Mouse (Mus musculus): ENCODE measurements at regions not wholly inside any gene's neighbourhood (a gene's known extent, or its start where the extent isn't known, plus 50 kb on each side); places are given as distances from the start of the nearest gene placed in this dataset. TPM values are rescaled to one million over a fixed set of nuclear protein-coding genes. Genes with fewer than 3 reads are reported as not detected.

- no peaks in the 10 kb centered on the region for H3K79me3 ChIP-seq (ENCODE audit: low read depth)
- no peaks in the 10 kb centered on the region for H3K79me2 ChIP-seq (ENCODE audit: control insufficient read depth, insufficient read depth)
- H3ac ChIP-seq (ENCODE audit: control insufficient read depth, insufficient read length, low read depth) = no peak overlapping the region
- H3K4me3 ChIP-seq (ENCODE audit: insufficient read depth, poor library complexity, severe bottlenecking) = no peak overlapping the region
- no peak for TF ChIP-seq USF1 (IDR thresholded peaks at IDR 0.05; ENCODE audit: low read depth)
- no peak for TF ChIP-seq FOSL1 (IDR thresholded peaks at IDR 0.05; ENCODE audit: insufficient read depth, low read length, poor library complexity, severe bottlenecking)
- no peak for TF ChIP-seq MAX (IDR thresholded peaks at IDR 0.05)
- TF ChIP-seq MYOG (IDR thresholded peaks at IDR 0.05; ENCODE audit: control insufficient read depth, extremely low read depth, insufficient read length) = no peak
- no peak for TF ChIP-seq CEBPB (IDR thresholded peaks at IDR 0.05; ENCODE audit: low read depth)
- no peak for TF ChIP-seq CTCF (IDR thresholded peaks at IDR 0.05; ENCODE audit: control insufficient read depth, insufficient read depth, insufficient read length)
- no peak for TF ChIP-seq MYOD1 (IDR thresholded peaks at IDR 0.05; ENCODE audit: control insufficient read depth, insufficient read length, low read depth)
- no peaks in the 10 kb centered on the region for H3K36me3 ChIP-seq (ENCODE audit: control insufficient read depth, insufficient read depth)
- no peaks in the 10 kb centered on the region for H3K27me3 ChIP-seq (ENCODE audit: control insufficient read depth, insufficient read depth, insufficient read length)
Observed at GRCm38 (mm10) chr3:134162288-134162687, 74.0 kb upstream of the Cxxc4 start.

GRCm38 (mm10) chr3:134169922-134170321 is 66.4 kb upstream of the Cxxc4 start:
- Histone ChIP-seq H3K79me3 (ENCODE audit: low read depth) (no peaks in the 10 kb centered on the region), H3ac (ENCODE audit: control insufficient read depth, insufficient read length, low read depth) (no peak overlapping the region)
- no peak for TF ChIP-seq FOSL1 (IDR thresholded peaks at IDR 0.05; ENCODE audit: insufficient read depth, low read length, poor library complexity, severe bottlenecking)
- TF ChIP-seq USF1 (IDR thresholded peaks at IDR 0.05; ENCODE audit: low read depth) = no peak
- TF ChIP-seq CTCF (IDR thresholded peaks at IDR 0.05; ENCODE audit: control insufficient read depth, insufficient read depth, insufficient read length) = no peak
- no peak for TF ChIP-seq MYOG (IDR thresholded peaks at IDR 0.05; ENCODE audit: control insufficient read depth, extremely low read depth, insufficient read length)
- TF ChIP-seq MYOD1 (IDR thresholded peaks at IDR 0.05; ENCODE audit: control insufficient read depth, insufficient read length, low read depth) = no peak
- TF ChIP-seq CEBPB (IDR thresholded peaks at IDR 0.05; ENCODE audit: low read depth) = no peak
- TF ChIP-seq MAX (IDR thresholded peaks at IDR 0.05) = no peak

GRCm38 (mm10) chr3:134172357-134172756 is 63.9 kb upstream of the Cxxc4 start:
- Histone ChIP-seq H3ac (ENCODE audit: control insufficient read depth, insufficient read length, low read depth) (no peak overlapping the region), H3K79me3 (ENCODE audit: low read depth) (no peaks in the 10 kb centered on the region), H3K4me3 (ENCODE audit: insufficient read depth, poor library complexity, severe bottlenecking) (no peak overlapping the region), H3K79me2 (ENCODE audit: control insufficient read depth, insufficient read depth) (no peaks in the 10 kb centered on the region), H3K36me3 (ENCODE audit: control insufficient read depth, insufficient read depth) (no peaks in the 10 kb centered on the region), H3K27me3 (ENCODE audit: control insufficient read depth, insufficient read depth, insufficient read length) (no peaks in the 10 kb centered on the region)
- no peak for TF ChIP-seq MYOG (IDR thresholded peaks at IDR 0.05; ENCODE audit: control insufficient read depth, extremely low read depth, insufficient read length)
- TF ChIP-seq USF1 (IDR thresholded peaks at IDR 0.05; ENCODE audit: low read depth) = no peak
- TF ChIP-seq FOSL1 (IDR thresholded peaks at IDR 0.05; ENCODE audit: insufficient read depth, low read length, poor library complexity, severe bottlenecking) = no peak
- TF ChIP-seq CTCF (IDR thresholded peaks at IDR 0.05; ENCODE audit: control insufficient read depth, insufficient read depth, insufficient read length) = no peak
- no peak for TF ChIP-seq CEBPB (IDR thresholded peaks at IDR 0.05; ENCODE audit: low read depth)
- TF ChIP-seq MAX (IDR thresholded peaks at IDR 0.05) = no peak
- TF ChIP-seq MYOD1 (IDR thresholded peaks at IDR 0.05; ENCODE audit: control insufficient read depth, insufficient read length, low read depth) = no peak

More at GRCm38 (mm10) chr3:134169922-134170321, 66.4 kb upstream of the Cxxc4 start:
- Histone ChIP-seq H3K79me2 (ENCODE audit: control insufficient read depth, insufficient read depth) (no peaks in the 10 kb centered on the region), H3K27me3 (ENCODE audit: control insufficient read depth, insufficient read depth, insufficient read length) (no peaks in the 10 kb centered on the region), H3K36me3 (ENCODE audit: control insufficient read depth, insufficient read depth) (no peaks in the 10 kb centered on the region), H3K4me3 (ENCODE audit: insufficient read depth, poor library complexity, severe bottlenecking) (no peak overlapping the region)

GRCm38 (mm10) chr3:134178491-134179054 is 57.7 kb upstream of the Cxxc4 start:
- H3ac ChIP-seq (ENCODE audit: control insufficient read depth, insufficient read length, low read depth) = no peak overlapping the region
- H3K79me3 ChIP-seq (ENCODE audit: low read depth) = no peaks in the 10 kb centered on the region
- no peaks in the 10 kb centered on the region for H3K79me2 ChIP-seq (ENCODE audit: control insufficient read depth, insufficient read depth)
- TF ChIP-seq MYOG (IDR thresholded peaks at IDR 0.05; ENCODE audit: control insufficient read depth, extremely low read depth, insufficient read length) = no peak
- no peak overlapping the region for H3K4me3 ChIP-seq (ENCODE audit: insufficient read depth, poor library complexity, severe bottlenecking)
- H3K36me3 ChIP-seq (ENCODE audit: control insufficient read depth, insufficient read depth) = no peaks in the 10 kb centered on the region
- H3K27me3 ChIP-seq (ENCODE audit: control insufficient read depth, insufficient read depth, insufficient read length) = no peaks in the 10 kb centered on the region

DNA sequence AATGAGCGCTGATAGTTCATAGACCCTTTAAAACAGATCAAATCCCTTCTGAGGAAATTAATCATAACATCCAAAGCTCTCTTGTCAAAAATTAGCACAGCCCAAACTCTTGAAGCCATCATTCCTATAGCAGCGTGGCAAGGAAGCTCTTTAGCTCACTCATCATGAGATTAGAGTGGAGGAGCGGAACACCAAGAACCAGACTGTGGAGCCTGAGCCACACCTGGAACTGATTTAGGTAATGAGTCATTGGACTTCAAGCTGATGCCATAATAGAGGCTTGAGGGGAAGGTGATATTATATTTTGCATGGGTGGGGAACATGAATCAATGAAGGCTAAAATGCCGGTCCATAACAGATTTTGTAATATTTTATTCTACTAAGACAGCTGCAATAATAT is 52.2 kb upstream of the Cxxc4 start:
- Histone ChIP-seq H3K36me3 (ENCODE audit: control insufficient read depth, insufficient read depth) (no peaks in the 10 kb centered on the region), H3K27me3 (ENCODE audit: control insufficient read depth, insufficient read depth, insufficient read length) (no peaks in the 10 kb centered on the region), H3K4me3 (ENCODE audit: insufficient read depth, poor library complexity, severe bottlenecking) (no peak overlapping the region), H3K79me3 (ENCODE audit: low read depth) (no peaks in the 10 kb centered on the region), H3K79me2 (ENCODE audit: control insufficient read depth, insufficient read depth) (no peaks in the 10 kb centered on the region), H3ac (ENCODE audit: control insufficient read depth, insufficient read length, low read depth) (no peak overlapping the region)
- TF ChIP-seq MAX (IDR thresholded peaks at IDR 0.05) (no peak), MYOG (IDR thresholded peaks at IDR 0.05; ENCODE audit: control insufficient read depth, extremely low read depth, insufficient read length) (no peak), USF1 (IDR thresholded peaks at IDR 0.05; ENCODE audit: low read depth) (no peak)

Small RNA genes lying in the stretch of these regions (microRNA-seq; reads per million reads assigned to microRNA genes)
- not detected for gene Gm44361 (ENCODE audit: borderline microRNAs expressed)
